Mouse (Mus musculus) heart, adult 2 months (tissue): ENCODE measurements around the gene Itga9.

Source experiments
- CTCF ChIP-seq: fragments of 200-600 bp; IDR thresholded peaks from 2 replicates; pipeline ENCODE4 v1.8.1; 2022; ENCODE audit warnings: antibody characterized with exemption, mild to moderate bottlenecking, moderate library complexity
- POLR2A ChIP-seq: fragments of 200-500 bp; IDR thresholded peaks from 2 replicates; pipeline ENCODE4 v1.6.1; 2011; ENCODE audit warnings: mild to moderate bottlenecking, low read depth, low read length, control low read depth; ENCODE audit not compliant: insufficient read depth

DNA sequence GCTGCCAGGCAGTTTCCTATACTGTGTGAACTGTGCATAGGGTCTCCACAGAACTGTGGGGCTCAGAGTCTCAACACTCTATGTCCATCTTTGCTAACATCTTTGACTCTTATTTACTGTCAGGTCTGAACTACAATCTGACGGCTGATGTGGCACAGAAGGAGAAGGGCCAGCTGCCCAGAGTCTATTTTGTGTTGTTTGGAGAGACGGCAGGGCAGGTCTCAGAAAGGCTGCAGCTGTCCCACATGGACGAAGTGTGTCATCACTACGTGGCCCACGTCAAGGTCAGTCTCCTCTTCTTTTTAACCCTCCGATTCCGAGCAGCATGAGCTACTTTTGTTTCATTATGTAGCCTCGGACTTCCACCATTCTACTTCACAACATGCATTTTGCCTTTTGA lies 91.7 kb downstream of the Itga9 start:
- no peak for TF ChIP-seq POLR2A
- TF ChIP-seq CTCF = no peak
